Mouse (Mus musculus) MEL (cell line): ENCODE results near the gene Gpt2. TPM values are rescaled to one million over a fixed set of nuclear protein-coding genes. Genes with fewer than 3 reads are reported as not detected.

Experiments
- DNase-seq: peaks from one replicate; pipeline ENCODE4 v3.0.0; 2011; ENCODE audit warnings: low read depth, low spot score
- H3K27ac ChIP-seq: 2 replicates; pipeline ENCODE4 v1.5.1; 2012; ENCODE audit warnings: low read depth, mild to moderate bottlenecking, control low read depth, low read length, moderate library complexity; ENCODE audit not compliant: control insufficient read depth
- H3K27me3 ChIP-seq, 2 experiments: fragments of 150-350 bp in 1 of 2; sonication (generic) in 1 of 2; 2 replicates each; pipeline ENCODE4 v1.6.1; 2012; ENCODE audit warnings: low read length in 2 of 2, mild to moderate bottlenecking in 2 of 2, improper control_type of control experiment in 1 of 2, moderate library complexity in 1 of 2; ENCODE audit not compliant: insufficient read depth in 2 of 2, control insufficient read depth in 1 of 2
- H3K36me3 ChIP-seq, 2 experiments: 2 replicates each; pipeline ENCODE4 v1.6.1; 2012 to 2014; ENCODE audit warnings: low read length in 2 of 2, improper control_type of control experiment in 1 of 2, inconsistent platforms in 1 of 2, mild to moderate bottlenecking in 1 of 2; ENCODE audit not compliant: insufficient read depth in 2 of 2, control insufficient read depth in 1 of 2
- H3K4me1 ChIP-seq, 2 experiments: fragments of 150-350 bp in 1 of 2; sonication (generic) in 1 of 2; 2 replicates each; pipeline ENCODE4 v1.6.1; 2012; ENCODE audit warnings: low read length in 2 of 2, improper control_type of control experiment in 1 of 2, mild to moderate bottlenecking in 1 of 2; ENCODE audit not compliant: insufficient read depth in 2 of 2, control insufficient read depth in 1 of 2
- H3K4me3 ChIP-seq, 2 experiments: fragments of 150-350 bp in 1 of 2; sonication (generic) in 1 of 2; 2 replicates each; pipeline ENCODE4 v1.5.1; 2012; ENCODE audit warnings: low read depth in 2 of 2, low read length in 2 of 2, mild to moderate bottlenecking in 2 of 2, moderate library complexity in 2 of 2, control low read depth in 1 of 2, improper control_type of control experiment in 1 of 2; ENCODE audit not compliant: control insufficient read depth in 1 of 2, insufficient read depth in 1 of 2
- H3K79me2 ChIP-seq: 2 replicates; pipeline ENCODE4 v1.6.1; 2012; ENCODE audit warnings: mild to moderate bottlenecking, low read length, moderate library complexity; ENCODE audit not compliant: control insufficient read depth, poor library complexity, insufficient read depth
- H3K9ac ChIP-seq: 2 replicates; pipeline ENCODE4 v1.6.1; 2012; ENCODE audit warnings: low read depth, mild to moderate bottlenecking, control low read depth, low read length, moderate library complexity; ENCODE audit not compliant: control insufficient read depth, poor library complexity, severe bottlenecking
- H3K9me3 ChIP-seq: fragments of 150-350 bp; sonication (generic); replicated peaks from 2 replicates; pipeline ENCODE4 v1.6.1; 2012; ENCODE audit warnings: mild to moderate bottlenecking, low read length, improper control_type of control experiment, moderate library complexity; ENCODE audit not compliant: insufficient read depth
- CHD2 ChIP-seq: IDR thresholded peaks from 2 replicates; pipeline ENCODE4 v1.6.1; 2011; ENCODE audit warnings: low read length, improper control_type of control experiment
- CTCF ChIP-seq, 3 experiments: IDR thresholded peaks in 2 of 3; conservative IDR thresholded peaks in 1 of 3; 2 replicates each; pipeline ENCODE4 v1.5.1; 2011 to 2012; ENCODE audit warnings: low read length in 3 of 3, low read depth in 2 of 3, mild to moderate bottlenecking in 2 of 3, improper control_type of control experiment in 1 of 3, inconsistent platforms in 1 of 3, mixed read lengths in 1 of 3, moderate library complexity in 1 of 3; ENCODE audit not compliant: control insufficient read depth in 1 of 3, insufficient read depth in 1 of 3, poor library complexity in 1 of 3, severe bottlenecking in 1 of 3
- EP300 ChIP-seq, 2 experiments: IDR thresholded peaks; 2 replicates each; pipeline ENCODE4 v1.6.1; 2011; ENCODE audit warnings: improper control_type of control experiment in 2 of 2, low read length in 2 of 2, low read depth in 1 of 2, mild to moderate bottlenecking in 1 of 2
- ETS1 ChIP-seq: IDR thresholded peaks from 2 replicates; pipeline ENCODE4 v1.6.1; 2012; ENCODE audit warnings: low read depth, mild to moderate bottlenecking, inconsistent platforms, low read length, improper control_type of control experiment, moderate library complexity
- GABPA ChIP-seq: IDR thresholded peaks from 2 replicates; pipeline ENCODE4 v1.6.1; 2012; ENCODE audit warnings: low read depth, mild to moderate bottlenecking, inconsistent platforms, low read length, improper control_type of control experiment, moderate library complexity
- MAZ ChIP-seq: IDR thresholded peaks from 2 replicates; pipeline ENCODE4 v1.6.1; 2012; ENCODE audit warnings: low read depth, mild to moderate bottlenecking, inconsistent platforms, low read length, improper control_type of control experiment
- MEF2A ChIP-seq: IDR thresholded peaks from 2 replicates; pipeline ENCODE4 v1.6.1; 2014; ENCODE audit warnings: low read depth, mild to moderate bottlenecking, inconsistent platforms, low read length, improper control_type of control experiment; ENCODE audit not compliant: poor library complexity, insufficient replicate concordance, severe bottlenecking; ENCODE audit errors: extremely low read depth
- MYB ChIP-seq: IDR thresholded peaks from 2 replicates; pipeline ENCODE4 v1.6.1; 2011; ENCODE audit warnings: mild to moderate bottlenecking, low read depth, low read length, improper control_type of control experiment
- MYC ChIP-seq: IDR thresholded peaks from 2 replicates; pipeline ENCODE4 v1.6.1; 2011; ENCODE audit warnings: low read depth, mild to moderate bottlenecking, low read length, improper control_type of control experiment, moderate library complexity
- NRF1 ChIP-seq: IDR thresholded peaks from 2 replicates; pipeline ENCODE4 v1.6.1; 2014; ENCODE audit warnings: low read depth, mild to moderate bottlenecking, inconsistent platforms, low read length, improper control_type of control experiment, moderate library complexity; ENCODE audit not compliant: poor library complexity, insufficient read depth, severe bottlenecking
- POLR2AphosphoS2 ChIP-seq: IDR thresholded peaks from 2 replicates; pipeline ENCODE4 v1.6.1; 2011; ENCODE audit warnings: low read length, improper control_type of control experiment
- RCOR1 ChIP-seq: IDR thresholded peaks from 2 replicates; pipeline ENCODE4 v1.6.1; 2012; ENCODE audit warnings: low read depth, mild to moderate bottlenecking, inconsistent platforms, low read length, improper control_type of control experiment
- TAL1 ChIP-seq: IDR thresholded peaks from 2 replicates; pipeline ENCODE4 v1.6.1; 2012; ENCODE audit warnings: mild to moderate bottlenecking, inconsistent platforms, low read length, moderate library complexity, mixed read lengths
- USF1 ChIP-seq: IDR thresholded peaks from 2 replicates; pipeline ENCODE4 v1.6.1; 2014; ENCODE audit warnings: low read depth, mild to moderate bottlenecking, inconsistent platforms, low read length, improper control_type of control experiment, moderate library complexity
- ZC3H11A ChIP-seq: IDR thresholded peaks from 2 replicates; pipeline ENCODE4 v1.6.1; 2012; ENCODE audit warnings: low read depth, mild to moderate bottlenecking, inconsistent platforms, low read length, improper control_type of control experiment
- ZKSCAN1 ChIP-seq: IDR thresholded peaks from 2 replicates; pipeline ENCODE4 v1.6.1; 2012; ENCODE audit warnings: low read depth, mild to moderate bottlenecking, inconsistent platforms, low read length, improper control_type of control experiment, moderate library complexity
- ZNF384 ChIP-seq: IDR thresholded peaks from 2 replicates; pipeline ENCODE4 v1.6.1; 2012; ENCODE audit warnings: low read depth, mild to moderate bottlenecking, inconsistent platforms, low read length, improper control_type of control experiment
- polyA plus RNA-seq, 2 experiments: library from polyadenylated mRNA; stranded (reverse) in 1 of 2; unstranded in 1 of 2; fragments of >175 nt in 1 of 2; fragments of >200 nt in 1 of 2; gene quantifications; 2 replicates each; pipeline versions ENCODE4 v1.2.1 to v1.2.4; 2012; ENCODE audit warnings: low replicate concordance in 2 of 2, low read depth in 1 of 2; ENCODE audit not compliant: insufficient read length in 2 of 2, insufficient read depth in 1 of 2, missing spikeins in 1 of 2
- total RNA-seq: library from RNA; depleted of rRNA; stranded (reverse); fragments of 300-350 nt; gene quantifications from 2 replicates; pipeline ENCODE4 v1.2.3, GENCODE M21; 2012

Gene Gpt2
- total and polyA plus RNA-seq, 3 experiments = 10.2 to 25.3 TPM; not detected in 1

DNA sequence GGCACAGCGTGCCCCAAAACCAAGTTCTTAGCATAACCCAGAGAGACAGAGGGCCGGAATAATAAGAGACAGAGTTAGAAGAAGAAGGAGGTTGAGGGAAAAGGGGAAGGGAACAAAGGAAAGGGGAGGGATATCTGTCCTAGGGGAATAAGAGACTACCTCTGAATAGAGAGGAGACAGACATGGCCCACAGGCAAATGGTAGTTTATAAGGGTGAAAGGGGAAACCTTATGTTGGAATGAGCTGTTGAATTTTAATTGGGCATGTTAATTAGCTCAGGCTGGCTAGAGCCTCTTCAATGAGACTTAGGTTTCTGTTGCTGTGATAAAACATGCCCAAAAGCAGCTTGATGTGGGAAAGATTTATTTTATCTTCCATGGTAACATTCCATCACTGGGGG is 39.1 kb upstream of the Gpt2 start:
- Histone ChIP-seq H3K4me1 (no peaks in the 10 kb centered on the region), H3K36me3 (no peaks in the 10 kb centered on the region), H3K27me3 (no peaks in the 10 kb centered on the region), H3K9me3 (no peaks in the 10 kb centered on the region), H3K9ac (no peak overlapping the region), H3K4me3 (no peak overlapping the region), H3K79me2 (no peaks in the 10 kb centered on the region), H3K27ac (no peak overlapping the region)
- DNase-seq = no peak
- TF ChIP-seq MYC (no peak), EP300 (IDR thresholded peaks at IDR 0.05; ENCODE audit: low read depth in 1 of 2, low read length in 2 of 2) (no peak), CHD2 (no peak), GABPA (no peak), NRF1 (no peak), RCOR1 (no peak), TAL1 (no peak), MEF2A (no peak), CTCF (IDR thresholded peaks at IDR 0.05 in 2 of 3, conservative IDR thresholded peaks at IDR 0.05 in 1 of 3; ENCODE audit: control insufficient read depth in 1 of 3, insufficient read depth in 1 of 3, low read depth in 2 of 3, low read length in 3 of 3, poor library complexity in 1 of 3, severe bottlenecking in 1 of 3) (no peak), MAZ (no peak), ZC3H11A (no peak), ETS1 (no peak), POLR2AphosphoS2 (no peak), ZKSCAN1 (no peak)

DNA sequence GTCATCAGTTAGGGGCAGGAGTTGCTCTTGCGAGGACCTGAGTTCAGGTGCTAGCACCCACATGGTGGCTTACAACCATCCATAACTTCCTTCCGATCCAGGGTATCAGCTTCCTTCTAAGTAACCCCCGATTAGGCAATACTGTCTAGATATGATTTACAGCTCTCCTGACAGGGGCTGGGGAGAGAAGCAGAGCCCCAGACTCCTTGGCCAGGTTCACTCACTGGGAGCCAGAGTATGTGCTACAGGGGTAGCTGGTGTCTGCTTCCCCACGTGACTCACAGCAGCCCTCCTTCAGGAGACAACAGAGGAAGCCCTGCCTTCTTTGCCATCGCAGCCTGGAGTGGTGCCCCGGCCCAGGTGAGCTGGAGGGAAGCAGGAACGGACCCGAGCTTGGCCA is 37.6 kb upstream of the Gpt2 start:
- TF ChIP-seq USF1 = peak; percentile 65
- no peak for TF ChIP-seq MEF2A
- TF ChIP-seq TAL1 = no peak
- no peak for TF ChIP-seq ZNF384
- TF ChIP-seq MYB = no peak
- DNase-seq = no peak
- Histone ChIP-seq H3K9me3 (no peaks in the 10 kb centered on the region), H3K27ac (no peak overlapping the region), H3K9ac (no peak overlapping the region), H3K79me2 (no peaks in the 10 kb centered on the region), H3K27me3 (no peaks in the 10 kb centered on the region), H3K4me3 (no peak overlapping the region), H3K36me3 (no peaks in the 10 kb centered on the region), H3K4me1 (no peaks in the 10 kb centered on the region)
